Comparison of ENCODE assay signal across 9 mouse cellular contexts in the genomic region with DNA sequence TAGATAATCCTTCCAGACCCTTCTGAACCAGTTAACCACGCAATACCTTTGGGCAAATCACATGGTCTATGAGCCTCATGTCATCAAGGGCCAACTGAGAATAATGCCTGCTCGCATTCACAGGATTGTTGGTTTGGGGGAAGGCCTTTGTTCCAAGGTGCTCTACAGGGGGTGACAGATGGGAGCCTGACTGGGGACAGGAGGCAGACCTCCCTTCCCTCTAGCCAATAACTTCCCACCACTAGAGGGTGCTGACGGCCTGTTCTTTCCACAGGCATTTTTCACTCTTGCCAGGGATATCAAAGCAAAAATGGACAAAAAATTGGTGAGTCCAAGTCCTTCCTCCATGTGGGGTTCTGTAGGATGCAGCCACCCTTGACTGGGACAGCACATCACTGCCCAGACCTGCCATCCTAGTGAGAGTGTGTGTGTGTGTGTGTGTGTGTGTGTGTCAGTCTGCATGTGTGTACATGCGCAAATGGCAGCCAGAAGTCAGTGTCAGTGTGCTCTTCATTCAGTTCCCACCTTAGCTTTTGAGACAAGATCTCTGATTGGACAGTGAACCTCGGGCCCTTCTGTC. TPM values are rescaled to one million over a fixed set of nuclear protein-coding genes. Genes with fewer than 3 reads are reported as not detected.
DNase-seq lines count a peak whose midpoint lies in the region; ATAC-seq lines count a peak whose summit lies in the region.
"Had no signal": no experiment of that assay in that cellular context is flagged by ENCODE, and none has a peak within 500 bp of the region (broad histone marks: within the 10 kb centered on the region; RNA-seq: fewer than 3 reads in every experiment).

No protein-coding gene starts in this region.

- no peak overlapping the region for H3K27ac ChIP-seq in hindbrain, embryonic 12.5 days
- H3K27ac ChIP-seq: liver, embryonic 15.5 days had no signal

- peaks cover 95% of the 10 kb centered on the region for H3K36me3 ChIP-seq in hindbrain, embryonic 12.5 days

- peak; percentile 72 for DNase-seq in ZHBTc4 (ENCODE audit: low read depth, low spot score)
- peak; percentile 76 for DNase-seq in cerebellum, adult 8-10 months
- peak; percentile 53 for DNase-seq in forelimb bud, embryonic 11.5 days (ENCODE audit: low read depth, low spot score)
- DNase-seq in layer of hippocampus, postnatal 10 days (ENCODE audit: low spot score in 2 of 2): peak; percentile 86 to 87
- peak; percentile 88 for DNase-seq in lung, postnatal 36 days
- peak; percentile 77 for DNase-seq in retina, embryonic 14.5 days (ENCODE audit: low spot score)
- peak; percentile 32 to 76 for DNase-seq in urinary bladder, postnatal 4 days (ENCODE audit: low spot score in 2 of 2)

- H3K9ac ChIP-seq in hindbrain, embryonic 12.5 days: no peak overlapping the region
- H3K9ac ChIP-seq: liver, embryonic 15.5 days had no signal

- H3K4me2 ChIP-seq in hindbrain, embryonic 12.5 days (replicated peaks): no peak overlapping the region
- H3K4me2 ChIP-seq: liver, embryonic 15.5 days had no signal

- no peaks in the 10 kb centered on the region for H3K9me3 ChIP-seq in hindbrain, embryonic 12.5 days (replicated peaks)
- H3K9me3 ChIP-seq: liver, embryonic 15.5 days had no signal

- no peaks in the 10 kb centered on the region for H3K4me1 ChIP-seq in hindbrain, embryonic 12.5 days
- H3K4me1 ChIP-seq: liver, embryonic 15.5 days had no signal

- H3K4me3 ChIP-seq in hindbrain, embryonic 12.5 days: no peak overlapping the region
- H3K4me3 ChIP-seq: liver, embryonic 15.5 days had no signal

- no peaks in the 10 kb centered on the region for H3K27me3 ChIP-seq in hindbrain, embryonic 12.5 days
- H3K27me3 ChIP-seq: liver, embryonic 15.5 days had no signal

- WGBS in hindbrain, embryonic 12.5 days: 54% methylated on average over 5 of the region's 5 CpGs

- peak; percentile 59 for ATAC-seq in hindbrain, embryonic 12.5 days (ENCODE audit: low FRiP score)

RNA-seq across cellular contexts. Expression of a gene that starts 12.0 kb away (rescaled TPM):
- polyA plus RNA-seq in hindbrain, embryonic 12.5 days (2016; fragmentation: Nextera tagmentation; extraction: Ambion mirVana): not detected in 2 replicates
- total RNA-seq in layer of hippocampus, postnatal 10 days (2021): under 1 TPM in 1 of 2 experiments, not detected in 1; 0.27 TPM

RNA-seq across cellular contexts. Expression of a gene that starts 16.4 kb away (rescaled TPM):
- polyA plus RNA-seq in hindbrain, embryonic 12.5 days (2016; fragmentation: Nextera tagmentation; extraction: Ambion mirVana): 111 and 115 TPM in 2 replicates
- 10 to 100 TPM; 38.0 to 50.9 TPM for total RNA-seq in layer of hippocampus, postnatal 10 days (2021)

RNA-seq across cellular contexts. Expression of a gene that starts 35.2 kb away (rescaled TPM):
- polyA plus RNA-seq in hindbrain, embryonic 12.5 days (2016; fragmentation: Nextera tagmentation; extraction: Ambion mirVana): not detected in 2 replicates
- not detected for total RNA-seq in layer of hippocampus, postnatal 10 days (2021)
- polyA plus RNA-seq: liver, embryonic 15.5 days had no signal

RNA-seq across cellular contexts. Expression of a gene that starts 36.0 kb away (rescaled TPM):
- polyA plus RNA-seq in hindbrain, embryonic 12.5 days (2016; fragmentation: Nextera tagmentation; extraction: Ambion mirVana): not detected in 2 replicates
- total RNA-seq in layer of hippocampus, postnatal 10 days (2021): not detected
- polyA plus RNA-seq: liver, embryonic 15.5 days had no signal

RNA-seq across cellular contexts. Expression of a gene that starts 42.1 kb away (rescaled TPM):
- polyA plus RNA-seq in hindbrain, embryonic 12.5 days (2016; fragmentation: Nextera tagmentation; extraction: Ambion mirVana): 85.6 and 94.3 TPM in 2 replicates
- 10 to 100 TPM; 62.5 to 65.8 TPM for total RNA-seq in layer of hippocampus, postnatal 10 days (2021)
